Mouse (Mus musculus): ENCODE measurements at regions not wholly inside any gene's neighbourhood (a gene's known extent, or its start where the extent isn't known, plus 50 kb on each side); places are given as distances from the start of the nearest gene placed in this dataset.

GRCm38 (mm10) chr9:25374161-25374560 is 107.2 kb upstream of the Eepd1 start:
- DNase-seq (ENCODE audit: low spot score in 2 of 2) = no peak

- DNase-seq (ENCODE audit: low spot score in 2 of 2) = no peak
These were observed 105.1 kb upstream of the Eepd1 start for GRCm38 (mm10) chr9:25376209-25376608.

GRCm38 (mm10) chr9:25377771-25378747 is 103.3 kb upstream of the Eepd1 start:
- DNase-seq (ENCODE audit: low spot score in 2 of 2) = peak in 1 of 2 experiments; percentile 39

GRCm38 (mm10) chr9:25385333-25385732 is 96.0 kb upstream of the Eepd1 start:
- DNase-seq (ENCODE audit: low spot score in 2 of 2) = no peak

DNA sequence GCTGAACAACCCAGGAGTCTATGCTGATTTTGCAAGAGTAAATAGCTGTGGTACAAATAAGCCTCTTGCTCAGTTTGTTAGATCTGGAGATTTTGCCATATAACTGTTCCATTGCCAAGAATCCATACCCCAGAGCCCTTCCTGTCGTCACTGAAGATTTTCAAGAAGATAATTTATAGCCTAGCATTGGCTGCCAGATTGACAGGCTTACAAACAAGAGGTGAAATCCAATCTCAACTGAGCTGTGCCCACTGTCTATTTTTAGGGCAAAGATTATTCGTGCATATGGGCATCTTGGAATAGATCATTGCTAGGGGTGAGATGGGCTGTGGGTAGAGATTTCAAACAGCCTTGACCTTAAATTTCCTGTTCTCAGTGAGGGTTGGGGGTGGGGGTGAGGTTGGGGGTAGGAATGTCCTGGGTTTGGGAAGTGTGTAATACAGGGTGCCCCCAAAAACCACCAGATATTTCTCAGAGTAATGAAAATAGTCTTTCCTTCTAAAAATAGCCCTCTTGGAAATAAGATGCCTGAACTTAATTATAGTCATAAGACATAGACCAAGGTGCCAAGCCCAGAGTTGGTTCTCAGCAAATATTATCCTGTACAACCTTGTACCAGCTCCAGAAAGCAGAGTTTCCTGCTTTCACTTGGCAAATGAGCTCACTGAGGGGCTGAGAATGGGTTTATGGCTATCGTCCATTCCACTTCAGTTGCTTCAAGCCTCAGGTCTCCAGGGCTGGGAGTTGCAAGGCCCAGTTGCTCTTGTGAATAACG is 93.3 kb upstream of the Eepd1 start:
- no peak for DNase-seq (ENCODE audit: low spot score in 2 of 2)

DNA sequence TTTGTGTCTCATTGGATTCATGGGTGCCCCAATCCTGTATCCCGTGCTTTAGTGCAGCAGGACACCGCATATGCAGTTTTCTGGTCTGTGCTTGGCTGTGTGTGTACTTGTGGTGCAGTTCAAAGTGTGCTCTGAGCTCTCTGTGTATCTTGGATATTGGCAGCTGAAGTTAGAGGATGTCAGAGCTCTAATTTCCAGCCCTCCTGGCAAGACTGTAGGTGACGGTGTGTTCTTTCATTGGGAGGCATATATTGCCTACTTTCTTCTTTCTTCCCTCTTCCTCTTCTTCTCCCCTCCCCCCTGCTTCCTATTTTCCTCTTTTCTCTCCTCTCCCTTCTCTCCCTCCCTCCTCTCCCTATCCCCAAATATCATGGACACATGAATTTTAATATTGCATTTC is 92.0 kb upstream of the Eepd1 start:
- DNase-seq (ENCODE audit: low spot score in 2 of 2) = no peak

DNA sequence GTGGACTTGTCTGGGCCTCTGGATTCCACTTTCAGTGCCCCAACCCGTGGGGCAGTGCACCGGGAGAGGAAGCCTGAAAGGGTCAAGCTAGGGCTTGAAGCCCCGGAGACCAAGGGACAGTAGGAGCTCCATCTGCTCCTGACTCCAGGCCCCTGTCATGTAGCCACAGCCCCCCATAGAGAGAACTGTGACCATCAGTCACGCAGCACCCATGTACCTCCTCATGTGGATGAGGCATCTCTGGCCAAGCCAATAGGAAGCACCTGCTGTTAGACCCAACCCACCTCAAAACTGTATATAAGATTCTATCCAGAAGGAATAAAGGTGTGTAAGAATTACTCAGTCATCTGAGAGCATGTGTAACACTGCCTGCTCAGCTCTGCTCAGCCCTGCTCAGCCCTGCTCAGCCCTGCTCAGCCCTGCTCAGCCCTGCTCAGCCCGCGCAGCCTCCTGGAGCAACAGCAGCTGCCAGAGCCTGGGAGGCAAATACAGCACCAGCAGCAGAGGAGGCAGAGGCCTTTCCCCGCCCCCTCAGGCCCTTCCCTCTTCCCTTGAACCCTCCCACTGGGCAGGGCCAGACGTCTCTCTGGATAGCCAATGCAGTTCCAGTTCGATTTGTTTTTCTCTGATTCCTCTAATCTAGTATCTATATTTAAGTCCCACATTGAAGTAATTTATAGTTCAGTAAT is 80.6 kb upstream of the Eepd1 start:
- peak in 1 of 2 experiments; percentile 20 for DNase-seq (ENCODE audit: low spot score in 2 of 2)

- no peak for DNase-seq (ENCODE audit: low spot score in 2 of 2)
These were observed 75.5 kb upstream of the Eepd1 start for GRCm38 (mm10) chr9:25405848-25406247.

GRCm38 (mm10) chr9:25408518-25408917 is 72.8 kb upstream of the Eepd1 start:
- DNase-seq (ENCODE audit: low spot score in 2 of 2) = no peak

GRCm38 (mm10) chr9:25409729-25410128 is 71.6 kb upstream of the Eepd1 start:
- no peak for DNase-seq (ENCODE audit: low spot score in 2 of 2)

DNA sequence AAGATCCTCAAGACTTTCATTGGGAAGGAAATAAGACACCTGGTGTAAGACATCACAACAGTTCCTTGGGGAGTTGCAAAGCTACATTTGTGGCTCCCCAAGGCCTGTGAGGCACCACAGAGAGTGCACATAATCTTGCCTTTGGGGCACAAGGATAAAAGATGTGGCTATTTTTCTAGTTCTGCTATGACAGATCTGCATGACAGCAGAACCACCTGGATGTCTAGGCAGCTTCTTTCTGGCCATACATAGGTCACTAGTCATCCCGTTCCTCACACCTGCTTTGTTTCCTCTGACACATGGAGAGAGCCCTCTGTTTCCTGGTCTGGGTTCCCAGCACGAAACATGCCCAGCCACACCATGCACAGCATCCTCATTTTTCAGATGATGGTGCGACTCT is 67.5 kb upstream of the Eepd1 start:
- no peak for DNase-seq (ENCODE audit: low spot score in 2 of 2)

- no peak for DNase-seq (ENCODE audit: low spot score in 2 of 2)
These were observed 67.0 kb upstream of the Eepd1 start for GRCm38 (mm10) chr9:25414315-25414714.

GRCm38 (mm10) chr9:25426941-25427340 is 54.4 kb upstream of the Eepd1 start:
- DNase-seq (ENCODE audit: low spot score in 2 of 2) = no peak

DNA sequence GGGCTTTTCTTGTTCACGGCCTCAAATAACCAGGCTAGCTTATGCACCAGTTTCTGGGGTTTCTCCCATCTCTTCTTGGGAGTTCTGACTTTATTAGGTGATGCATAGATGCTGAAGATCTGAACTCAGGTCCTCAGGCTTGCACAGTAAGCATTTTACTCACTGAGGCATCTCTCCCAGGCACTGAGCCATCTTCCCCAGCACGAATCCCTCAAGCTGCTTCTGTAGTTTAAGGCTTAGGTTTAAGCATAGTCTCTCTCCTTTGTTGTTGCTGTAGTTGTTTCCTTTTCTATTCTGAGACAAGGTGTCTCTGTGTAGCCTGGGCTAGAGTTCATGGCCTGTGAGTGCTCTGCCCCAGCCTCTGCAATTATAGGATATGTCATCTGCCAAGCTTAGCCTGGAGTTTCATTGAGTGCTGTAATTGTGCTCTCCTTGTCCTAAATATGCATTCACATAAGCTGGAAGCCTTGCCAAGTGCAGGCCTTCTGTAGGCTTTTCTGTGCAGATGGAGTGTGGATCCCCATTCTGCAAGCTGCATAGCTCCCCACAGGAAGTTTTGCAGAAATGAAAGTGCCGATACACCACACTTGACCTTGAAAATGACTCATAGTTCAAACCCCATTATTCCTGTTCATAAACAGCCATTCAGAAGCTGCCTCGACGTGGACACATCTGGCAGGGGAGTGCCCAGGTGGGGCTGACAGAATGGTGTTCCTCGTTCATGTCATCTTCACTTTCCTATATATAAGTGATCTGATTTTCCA is 51.7 kb upstream of the Eepd1 start:
- DNase-seq (ENCODE audit: low spot score in 2 of 2) = no peak
